ENCODE assay signal across 9 mouse cellular contexts in genomic region chr2:19759169-19759568, GRCm38 (mm10).
DNase-seq lines count a peak whose midpoint lies in the region; ATAC-seq and TF ChIP-seq lines count a peak whose summit lies in the region.
"Had no signal": no experiment of that assay in that cellular context is flagged by ENCODE, and none has a peak within 500 bp of the region (broad histone marks: within the 10 kb centered on the region; RNA-seq: fewer than 3 reads in every experiment).

No protein-coding gene starts in this region.

- no peak overlapping the region for H3K4me2 ChIP-seq in forebrain, embryonic 11.5 days (ENCODE audit: low read depth, low read length, severe bottlenecking)
- no peak overlapping the region for H3K4me2 ChIP-seq in lung, embryonic 14.5 days
- H3K4me2 ChIP-seq: limb, embryonic 12.5 days had no signal

- no peaks in the 10 kb centered on the region for H3K4me1 ChIP-seq in forebrain, embryonic 11.5 days (replicated peaks; ENCODE audit: control insufficient read depth, insufficient read depth, low read length)
- no peaks in the 10 kb centered on the region for H3K4me1 ChIP-seq in forebrain, embryonic 10.5 days
- H3K4me1 ChIP-seq in lung, embryonic 14.5 days (ENCODE audit: insufficient read depth) = no peaks in the 10 kb centered on the region
- H3K4me1 ChIP-seq in lung, adult 2 months (ENCODE audit: control insufficient read depth, insufficient read depth, low read length) = no peaks in the 10 kb centered on the region
- H3K4me1 ChIP-seq: limb, embryonic 12.5 days had no signal

- H3K4me3 ChIP-seq in forebrain, embryonic 11.5 days (ENCODE audit: low read depth, low read length) = no peak overlapping the region
- no peak overlapping the region for H3K4me3 ChIP-seq in forebrain, embryonic 10.5 days
- no peak overlapping the region for H3K4me3 ChIP-seq in lung, embryonic 14.5 days (ENCODE audit: low read depth, low read length)
- H3K4me3 ChIP-seq in lung, adult 2 months (replicated peaks; ENCODE audit: extremely low read depth, low read depth, low read length) = no peak overlapping the region
- H3K4me3 ChIP-seq: limb, embryonic 12.5 days had no signal

- WGBS in forebrain, embryonic 11.5 days = 64% methylated on average over 2 of the region's 2 CpGs
- WGBS in forebrain, embryonic 10.5 days = 61% methylated on average over 2 of the region's 2 CpGs
- WGBS in lung, embryonic 14.5 days = 17% methylated on average over 2 of the region's 2 CpGs
- WGBS in lung, adult 2 months = 18% methylated on average over 2 of the region's 2 CpGs

- H3K27ac ChIP-seq in forebrain, embryonic 11.5 days (ENCODE audit: low read depth, low read length) = no peak overlapping the region
- H3K27ac ChIP-seq in forebrain, embryonic 10.5 days = no peak overlapping the region
- H3K27ac ChIP-seq in lung, embryonic 14.5 days (ENCODE audit: low read depth) = no peak overlapping the region
- H3K27ac ChIP-seq: limb, embryonic 12.5 days had no signal

- 0 out of 2 replicates have a peak, but pooled peaks have one; percentile 15 for ATAC-seq in forebrain, embryonic 11.5 days (replicated peaks; ENCODE audit: low FRiP score)
- peak; percentile 85 for ATAC-seq in lung, embryonic 14.5 days (ENCODE audit: insufficient read depth)

- H3K9me3 ChIP-seq in forebrain, embryonic 11.5 days (ENCODE audit: control insufficient read depth, low read length) = no peaks in the 10 kb centered on the region
- no peaks in the 10 kb centered on the region for H3K9me3 ChIP-seq in forebrain, embryonic 10.5 days
- H3K9me3 ChIP-seq in lung, embryonic 14.5 days (ENCODE audit: low read depth, low read length) = no peaks in the 10 kb centered on the region
- H3K9me3 ChIP-seq: limb, embryonic 12.5 days had no signal

- no peaks in the 10 kb centered on the region for H3K27me3 ChIP-seq in forebrain, embryonic 11.5 days (ENCODE audit: control insufficient read depth, insufficient read depth, low read length)
- no peaks in the 10 kb centered on the region for H3K27me3 ChIP-seq in forebrain, embryonic 10.5 days (ENCODE audit: poor library complexity, severe bottlenecking)
- H3K27me3 ChIP-seq in lung, embryonic 14.5 days (ENCODE audit: insufficient read depth, low read length) = no peaks in the 10 kb centered on the region
- H3K27me3 ChIP-seq: limb, embryonic 12.5 days had no signal

- peak; percentile 49 for TF ChIP-seq CTCF in lung, embryonic 14.5 days (IDR thresholded peaks at IDR 0.05; ENCODE audit: low read depth)
- TF ChIP-seq CTCF in lung, adult 2 months (IDR thresholded peaks at IDR 0.05; ENCODE audit: insufficient read depth, low read length) = no peak
- TF ChIP-seq CTCF in brain, embryonic 14.5 days (IDR thresholded peaks at IDR 0.05; ENCODE audit: borderline replicate concordance, extremely low read depth, insufficient read depth, insufficient read length) = peak; percentile 26; the same call in 1 of the 2 replicates

- DNase-seq in forebrain, embryonic 11.5 days (ENCODE audit: low spot score) = no peak
- no peak for DNase-seq in forebrain, embryonic 10.5 days (ENCODE audit: extremely low spot score, low spot score)
- peak; percentile 54 for DNase-seq in lung, embryonic 14.5 days
- no peak for DNase-seq in lung, adult 2 months
- DNase-seq in brain, embryonic 14.5 days (ENCODE audit: low read depth) = peak; percentile 46
- DNase-seq in mesoderm, embryonic 11.5 days (ENCODE audit: low read depth, low spot score) = peak; percentile 5
- no peak for DNase-seq in ovary, postnatal 10 days (ENCODE audit: low spot score)
- no peak for DNase-seq in c-Kit-positive CD71-positive TER-119-positive erythroid progenitor cells, embryonic 14.5 days (ENCODE audit: low spot score)

- no peak overlapping the region for H3K9ac ChIP-seq in forebrain, embryonic 11.5 days (ENCODE audit: low read length)
- H3K9ac ChIP-seq in lung, embryonic 14.5 days = no peak overlapping the region
- H3K9ac ChIP-seq: limb, embryonic 12.5 days had no signal

- no peaks in the 10 kb centered on the region for H3K36me3 ChIP-seq in forebrain, embryonic 11.5 days (ENCODE audit: control insufficient read depth, insufficient read depth, low read length)
- no peaks in the 10 kb centered on the region for H3K36me3 ChIP-seq in forebrain, embryonic 10.5 days (replicated peaks)
- H3K36me3 ChIP-seq in lung, embryonic 14.5 days (ENCODE audit: insufficient read depth) = no peaks in the 10 kb centered on the region
- H3K36me3 ChIP-seq: limb, embryonic 12.5 days had no signal

- TF ChIP-seq POLR2A in lung, adult 2 months (IDR thresholded peaks at IDR 0.05; ENCODE audit: borderline replicate concordance, extremely low read depth, low read depth, low read length) = no peak
- TF ChIP-seq POLR2A in brain, embryonic 14.5 days (IDR thresholded peaks at IDR 0.05; ENCODE audit: borderline replicate concordance, extremely low read depth, insufficient read depth, insufficient read length, poor library complexity, severe bottlenecking) = no peak

Comparison
In these comparisons a context has a peak if more than half of its experiments do, and no peak if none do; other contexts are left out.
1. DNase-seq: peak in lung, embryonic 14.5 days (single experiment), brain, embryonic 14.5 days (single experiment) and mesoderm, embryonic 11.5 days (single experiment); none in forebrain, embryonic 11.5 days (single experiment), forebrain, embryonic 10.5 days (single experiment), lung, adult 2 months (single experiment), ovary, postnatal 10 days (single experiment) and c-Kit-positive CD71-positive TER-119-positive erythroid progenitor cells, embryonic 14.5 days (single experiment).